Mouse (Mus musculus): ENCODE measurements around the gene Lrmda. TPM values are rescaled to one million over a fixed set of nuclear protein-coding genes. Genes with fewer than 3 reads are reported as not detected.
A peak's percentile ranks its signal among the peaks of the same experiment; 100 is the strongest.

Gene Lrmda
- polyA plus RNA-seq, 1 experiment: not detected

DNA sequence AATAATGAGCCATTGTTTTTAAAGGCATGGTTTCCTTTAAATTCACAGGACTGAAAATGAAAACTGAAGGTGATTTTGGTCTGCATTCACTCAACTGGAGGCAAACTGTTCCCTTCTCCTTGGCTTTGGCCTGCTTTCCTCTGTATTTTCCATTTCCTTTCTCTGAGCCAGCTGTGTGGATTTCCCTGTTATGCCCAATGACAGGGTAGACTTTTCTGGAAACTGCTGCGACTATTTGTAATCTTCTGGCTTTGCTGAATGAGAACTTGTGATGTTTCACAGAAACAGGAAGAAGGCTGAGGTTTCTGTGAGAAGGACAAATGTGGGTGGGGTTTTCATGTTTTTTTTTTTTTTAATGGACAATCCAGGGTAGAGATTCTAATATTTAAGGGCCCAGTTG is 940.7 kb downstream of the Lrmda start:
- TF ChIP-seq CTCF (IDR thresholded peaks at IDR 0.05; ENCODE audit: borderline replicate concordance, extremely low read depth, insufficient read depth, insufficient read length): no peak
- no peak for TF ChIP-seq POLR2A (IDR thresholded peaks at IDR 0.05; ENCODE audit: borderline replicate concordance, extremely low read depth, insufficient read depth, insufficient read length, poor library complexity, severe bottlenecking)
- DNase-seq (ENCODE audit: low read depth): no peak

DNA sequence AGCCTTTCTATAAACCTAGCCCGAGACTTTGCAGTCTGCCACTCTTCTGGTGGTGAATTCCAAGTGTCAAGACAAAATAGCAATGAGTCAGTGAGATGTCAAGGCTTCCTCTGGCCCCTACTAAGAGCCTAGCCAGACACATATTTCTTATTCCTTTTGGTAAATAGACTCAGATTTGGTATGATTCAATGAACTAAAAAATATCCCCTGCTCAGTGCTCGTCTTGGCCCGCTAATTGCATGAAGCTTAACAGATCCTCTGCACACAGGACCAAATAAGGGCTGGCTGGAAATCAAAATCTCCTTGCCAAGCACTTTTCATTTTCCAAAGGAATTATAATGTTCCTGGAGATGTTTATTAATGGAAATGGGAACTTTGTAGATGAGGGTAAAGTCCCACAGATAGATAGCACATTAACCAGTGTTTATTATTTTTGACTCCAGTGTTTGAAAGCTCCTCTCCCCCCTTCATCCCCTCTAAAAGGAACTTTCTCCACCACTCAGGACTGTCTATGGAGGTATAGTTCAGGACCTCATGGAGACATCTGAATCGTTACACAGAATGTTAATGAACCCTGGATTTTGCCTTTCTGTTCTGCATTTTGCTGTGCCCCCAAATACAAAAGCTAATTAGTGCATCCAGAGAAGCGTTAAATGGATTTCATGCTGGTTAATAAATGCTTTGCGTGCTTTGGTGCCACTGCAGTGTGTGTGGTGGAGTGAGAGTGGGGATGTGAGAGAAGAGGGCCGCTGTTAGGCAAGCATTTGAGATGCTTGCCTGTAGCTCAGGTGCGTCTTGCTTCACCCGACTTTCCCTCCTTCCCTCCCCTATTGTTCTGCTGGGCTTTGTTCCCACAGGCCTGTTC is 945.5 kb downstream of the Lrmda start:
- no peak for TF ChIP-seq CTCF (IDR thresholded peaks at IDR 0.05; ENCODE audit: borderline replicate concordance, extremely low read depth, insufficient read depth, insufficient read length)
- TF ChIP-seq POLR2A (IDR thresholded peaks at IDR 0.05; ENCODE audit: borderline replicate concordance, extremely low read depth, insufficient read depth, insufficient read length, poor library complexity, severe bottlenecking): no peak
- peak; percentile 84 for DNase-seq (ENCODE audit: low read depth)

DNA sequence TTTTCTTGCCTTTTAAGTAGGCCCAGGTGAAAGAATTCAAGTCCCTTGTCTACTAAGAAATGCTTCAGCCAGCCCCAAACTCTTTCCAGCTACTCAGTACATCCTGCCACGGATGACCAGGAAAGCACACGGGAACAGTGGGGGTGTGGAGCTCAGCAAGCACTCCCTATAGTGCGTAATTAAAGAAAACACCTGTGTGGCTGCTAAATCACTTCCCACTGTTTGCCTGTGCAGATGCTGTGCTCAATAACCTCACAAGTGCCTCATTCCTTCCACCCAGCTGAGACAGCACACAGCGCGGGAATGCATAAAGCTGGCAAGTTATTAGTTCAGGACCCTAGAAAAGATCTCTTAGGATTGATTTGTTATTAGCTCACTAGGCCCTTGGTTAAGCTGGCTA is 949.2 kb downstream of the Lrmda start:
- TF ChIP-seq CTCF (IDR thresholded peaks at IDR 0.05; ENCODE audit: borderline replicate concordance, extremely low read depth, insufficient read depth, insufficient read length) (no peak), POLR2A (IDR thresholded peaks at IDR 0.05; ENCODE audit: borderline replicate concordance, extremely low read depth, insufficient read depth, insufficient read length, poor library complexity, severe bottlenecking) (no peak)
- peak; percentile 14 for DNase-seq (ENCODE audit: low read depth)

DNA sequence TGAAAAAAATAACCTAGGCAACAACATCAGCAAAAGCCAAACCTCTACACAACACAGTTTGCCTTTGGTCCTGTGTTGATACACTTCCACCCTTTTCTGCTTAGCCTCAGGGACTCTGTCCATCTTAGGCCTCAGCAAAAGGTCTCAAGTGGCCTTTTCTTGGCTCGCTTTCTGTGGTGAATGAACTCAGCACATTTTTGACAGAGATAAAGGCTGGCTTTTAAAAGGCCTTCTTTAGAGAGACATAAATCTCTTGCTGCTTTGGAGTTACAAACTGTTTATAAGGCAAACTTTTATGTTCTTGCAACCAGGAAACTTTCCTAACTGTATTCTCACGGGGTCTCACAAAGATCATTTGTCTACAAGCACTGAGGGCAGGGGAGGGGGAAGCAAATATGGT is 967.2 kb downstream of the Lrmda start:
- no peak for DNase-seq (ENCODE audit: low read depth)
- TF ChIP-seq CTCF (IDR thresholded peaks at IDR 0.05; ENCODE audit: borderline replicate concordance, extremely low read depth, insufficient read depth, insufficient read length): no peak
- no peak for TF ChIP-seq POLR2A (IDR thresholded peaks at IDR 0.05; ENCODE audit: borderline replicate concordance, extremely low read depth, insufficient read depth, insufficient read length, poor library complexity, severe bottlenecking)

DNA sequence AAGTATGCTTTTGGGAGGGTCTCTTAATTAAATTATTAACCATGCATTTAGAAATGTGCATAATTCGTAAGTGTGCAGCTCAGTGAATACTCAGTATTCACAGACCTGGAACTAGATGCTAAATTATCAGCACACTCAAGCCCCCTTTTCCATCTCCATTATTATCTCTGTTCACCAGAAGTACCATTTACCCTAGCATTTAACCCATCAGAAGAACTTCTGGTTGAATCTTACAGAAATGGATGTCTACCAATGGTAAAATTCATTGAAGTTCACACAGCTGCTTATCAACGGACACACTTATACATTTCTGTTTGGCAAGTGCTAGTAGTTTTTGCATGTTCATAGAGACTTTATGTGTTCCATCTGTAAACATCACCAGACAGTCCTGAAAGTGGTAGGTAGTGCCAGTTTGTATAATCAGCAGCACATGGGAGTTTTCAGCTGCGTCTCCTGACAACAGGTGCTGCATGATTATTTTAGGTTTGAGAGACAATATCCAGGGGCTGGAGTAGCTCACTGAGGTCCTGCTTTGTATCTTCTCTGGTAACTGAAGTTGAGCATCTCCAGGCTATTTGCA is 968.7 kb downstream of the Lrmda start:
- DNase-seq (ENCODE audit: low read depth): no peak
- TF ChIP-seq POLR2A (IDR thresholded peaks at IDR 0.05; ENCODE audit: borderline replicate concordance, extremely low read depth, insufficient read depth, insufficient read length, poor library complexity, severe bottlenecking): no peak
- no peak for TF ChIP-seq CTCF (IDR thresholded peaks at IDR 0.05; ENCODE audit: borderline replicate concordance, extremely low read depth, insufficient read depth, insufficient read length)

DNA sequence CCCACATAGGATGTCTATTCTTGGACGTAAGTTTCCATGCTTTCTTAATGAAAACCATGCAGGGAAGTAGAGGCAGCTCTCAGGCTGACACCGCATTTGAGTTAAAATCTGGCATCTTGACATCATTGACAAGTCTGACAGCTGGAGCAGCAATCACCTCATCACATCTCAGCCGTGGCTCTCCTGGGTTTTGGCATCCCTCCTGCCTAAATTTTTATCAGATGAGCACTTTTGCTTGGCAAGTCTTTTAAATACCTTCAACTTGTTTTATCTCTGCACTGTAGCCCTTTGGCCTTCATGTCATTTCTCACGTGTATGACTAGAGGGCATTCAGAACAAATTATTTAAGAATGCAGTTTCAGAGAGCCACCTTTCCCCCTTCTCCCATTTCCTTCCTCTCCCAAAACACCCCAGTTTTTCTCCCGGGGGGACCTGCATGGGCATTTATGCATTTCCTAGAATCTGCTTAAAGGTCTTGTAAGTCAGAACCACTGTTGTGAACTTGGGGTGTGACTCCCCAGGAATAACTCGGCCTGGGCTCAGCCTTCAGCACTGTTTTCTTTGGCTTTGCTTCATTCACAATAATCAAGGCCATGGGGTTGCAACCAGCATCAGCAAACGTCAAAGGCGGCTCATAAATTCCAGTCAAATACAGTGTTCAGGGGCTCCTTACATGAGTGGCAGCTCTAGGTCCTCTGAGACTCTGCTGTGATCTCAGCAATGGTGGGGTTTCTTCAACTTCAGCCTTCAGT is 975.8 kb downstream of the Lrmda start:
- DNase-seq (ENCODE audit: low read depth): peak; percentile 19
- TF ChIP-seq POLR2A (IDR thresholded peaks at IDR 0.05; ENCODE audit: borderline replicate concordance, extremely low read depth, insufficient read depth, insufficient read length, poor library complexity, severe bottlenecking) (no peak), CTCF (IDR thresholded peaks at IDR 0.05; ENCODE audit: borderline replicate concordance, extremely low read depth, insufficient read depth, insufficient read length) (no peak)

GRCm38 (mm10) chr14:22998906-22999305 is 979.4 kb downstream of the Lrmda start:
- no peak for DNase-seq (ENCODE audit: low read depth)
- TF ChIP-seq POLR2A (IDR thresholded peaks at IDR 0.05; ENCODE audit: borderline replicate concordance, extremely low read depth, insufficient read depth, insufficient read length, poor library complexity, severe bottlenecking): no peak
- TF ChIP-seq CTCF (IDR thresholded peaks at IDR 0.05; ENCODE audit: borderline replicate concordance, extremely low read depth, insufficient read depth, insufficient read length): no peak

- DNase-seq (ENCODE audit: low read depth): no peak
- TF ChIP-seq CTCF (IDR thresholded peaks at IDR 0.05; ENCODE audit: borderline replicate concordance, extremely low read depth, insufficient read depth, insufficient read length) (no peak), POLR2A (IDR thresholded peaks at IDR 0.05; ENCODE audit: borderline replicate concordance, extremely low read depth, insufficient read depth, insufficient read length, poor library complexity, severe bottlenecking) (no peak)
Observed at GRCm38 (mm10) chr14:23011989-23012388, 992.5 kb downstream of the Lrmda start.

DNA sequence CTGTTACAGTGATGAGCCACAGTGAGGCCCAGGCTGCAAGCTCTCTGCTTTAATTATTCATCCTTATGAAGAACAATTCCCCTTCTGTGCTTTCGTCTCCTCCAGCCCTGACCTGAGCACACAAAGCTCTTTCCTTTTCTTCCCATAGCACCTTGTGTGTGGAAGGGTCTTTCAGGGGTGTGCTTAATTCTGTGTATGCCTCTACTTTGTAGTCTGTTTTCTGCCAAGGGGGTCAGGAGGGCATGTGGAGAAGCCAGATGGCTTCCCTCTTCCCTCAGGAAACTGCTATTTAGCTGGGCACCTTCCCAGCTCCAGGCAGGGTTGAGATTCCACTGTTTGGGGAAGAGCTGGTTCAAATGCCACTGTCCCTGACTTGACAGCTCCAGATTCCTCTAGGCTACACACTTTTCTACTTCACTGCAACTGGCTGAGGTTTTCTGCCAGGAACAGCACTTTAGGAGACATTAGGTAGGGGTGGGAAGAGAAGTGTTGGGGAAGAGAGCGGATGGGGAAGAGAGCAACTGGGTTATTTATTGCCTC is 995.3 kb downstream of the Lrmda start:
- TF ChIP-seq POLR2A (IDR thresholded peaks at IDR 0.05; ENCODE audit: borderline replicate concordance, extremely low read depth, insufficient read depth, insufficient read length, poor library complexity, severe bottlenecking): no peak
- TF ChIP-seq CTCF (IDR thresholded peaks at IDR 0.05; ENCODE audit: borderline replicate concordance, extremely low read depth, insufficient read depth, insufficient read length): no peak
- DNase-seq (ENCODE audit: low read depth): peak; percentile 73

DNA sequence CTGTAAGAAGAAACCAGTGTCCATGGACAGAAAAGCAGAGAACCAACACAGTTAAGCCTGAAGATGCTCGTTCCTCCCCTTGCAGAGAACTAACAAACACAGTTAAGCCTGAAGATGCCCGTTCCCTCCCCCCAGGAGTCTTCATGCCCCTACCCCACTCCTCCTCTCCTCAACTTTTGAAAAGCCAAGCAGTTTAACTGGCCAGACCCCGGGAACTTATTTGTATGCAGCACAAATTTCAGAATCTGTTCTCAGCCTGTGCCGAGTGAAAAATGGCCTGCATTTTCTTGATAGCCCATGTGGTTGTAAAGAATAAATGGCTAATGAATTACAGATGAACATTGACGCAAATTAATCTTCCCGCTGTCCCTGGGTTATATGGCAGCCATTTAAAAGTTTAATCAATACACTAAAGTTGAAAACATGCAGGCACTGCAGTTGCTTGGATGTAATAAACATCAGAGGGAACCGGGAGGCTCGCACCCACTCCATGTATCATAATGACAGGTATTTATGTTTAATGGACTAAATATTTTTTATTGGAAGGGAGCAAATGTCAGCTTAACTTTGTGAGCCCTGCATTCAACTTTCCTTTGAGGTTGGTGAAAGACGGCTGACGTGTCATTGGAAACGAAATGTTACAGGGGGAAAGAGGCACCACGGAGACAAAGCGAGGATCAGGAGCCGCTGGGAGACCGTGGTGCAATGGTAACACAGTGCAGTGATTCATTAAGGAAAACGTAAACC is 996.0 kb downstream of the Lrmda start:
- TF ChIP-seq POLR2A (IDR thresholded peaks at IDR 0.05; ENCODE audit: borderline replicate concordance, extremely low read depth, insufficient read depth, insufficient read length, poor library complexity, severe bottlenecking): no peak
- TF ChIP-seq CTCF (IDR thresholded peaks at IDR 0.05; ENCODE audit: borderline replicate concordance, extremely low read depth, insufficient read depth, insufficient read length): no peak
- peak; percentile 55 for DNase-seq (ENCODE audit: low read depth)
